Mouse (Mus musculus) neural tube, embryonic 10.5 days (tissue): ENCODE results near the gene Ebf3.

Experiments used
- DNase-seq: peaks from one replicate; pipeline ENCODE4 v3.0.0-alpha.2; 2017; ENCODE audit warnings: low spot score; ENCODE audit errors: extremely low spot score

The Ebf3 gene

GRCm38 (mm10) chr7:137313904-137314691 is at the start of gene Ebf3:
Ebf3 (minus strand) TSS chr7:137314445.
- DNase-seq = peak; percentile 91

GRCm38 (mm10) chr7:137346860-137347259 is 32.6 kb upstream of the Ebf3 start:
- no peak for DNase-seq

GRCm38 (mm10) chr7:137346068-137346467 is 31.8 kb upstream of the Ebf3 start:
- no peak for DNase-seq

GRCm38 (mm10) chr7:137333951-137334350 is 19.7 kb upstream of the Ebf3 start:
- no peak for DNase-seq

- DNase-seq = no peak
Observed at GRCm38 (mm10) chr7:137322926-137323325, 8.7 kb upstream of the Ebf3 start.

GRCm38 (mm10) chr7:137321961-137322784 is 7.9 kb upstream of the Ebf3 start:
- DNase-seq = peak; percentile 61

- DNase-seq = peak; percentile 82
Observed at GRCm38 (mm10) chr7:137321141-137321813, 7.0 kb upstream of the Ebf3 start.

GRCm38 (mm10) chr7:137320320-137320719 is 6.1 kb upstream of the Ebf3 start:
- DNase-seq = peak; percentile 62

- peak; percentile 83 for DNase-seq
Observed at GRCm38 (mm10) chr7:137318924-137319885, 5.0 kb upstream of the Ebf3 start.

GRCm38 (mm10) chr7:137318383-137318775 is 4.1 kb upstream of the Ebf3 start:
- DNase-seq = no peak

GRCm38 (mm10) chr7:137317659-137318382 is 3.6 kb upstream of the Ebf3 start:
- DNase-seq = peak; percentile 66

GRCm38 (mm10) chr7:137316926-137317658 is 2.8 kb upstream of the Ebf3 start:
- peak; percentile 74 for DNase-seq

GRCm38 (mm10) chr7:137316181-137316925 is 2.1 kb upstream of the Ebf3 start:
- peak; percentile 42 for DNase-seq

- DNase-seq = no peak
Observed at GRCm38 (mm10) chr7:137315544-137315940, 1.3 kb upstream of the Ebf3 start.

GRCm38 (mm10) chr7:137314710-137315543 is 682 bp upstream of the Ebf3 start:
- peak; percentile 79 for DNase-seq

GRCm38 (mm10) chr7:137313183-137313903 is 902 bp downstream of the Ebf3 start:
- DNase-seq = peak; percentile 73

- no peak for DNase-seq
Observed at GRCm38 (mm10) chr7:137312933-137313182, 1.4 kb downstream of the Ebf3 start.
